Mouse (Mus musculus): ENCODE results near the gene Slco6d1. TPM values are rescaled to one million over a fixed set of nuclear protein-coding genes. Genes with fewer than 3 reads are reported as not detected.
"Not testable (repeated sequence)": the region's sequence is repeated elsewhere in the genome, so short reads cannot be mapped to it uniquely, and the experiment has no call there.

The Slco6d1 gene
- polyA plus RNA-seq, 1 experiment from 2014 or later = not detected

- H3K4me3 ChIP-seq (ENCODE audit: low read depth, low read length); ATAC-seq (ENCODE audit: low read depth); H3K27me3 ChIP-seq (replicated peaks; ENCODE audit: control insufficient read depth, insufficient read depth, low read length); H3K27ac ChIP-seq (replicated peaks; ENCODE audit: low read depth, low read length); H3K4me2 ChIP-seq (ENCODE audit: low read depth, low read length); H3K4me1 ChIP-seq (ENCODE audit: control insufficient read depth, insufficient read depth, low read length); H3K36me3 ChIP-seq (ENCODE audit: control insufficient read depth, insufficient read depth, low read length); H3K9ac ChIP-seq (ENCODE audit: low read depth, low read length); DNase-seq (ENCODE audit: low spot score); H3K9me3 ChIP-seq (ENCODE audit: control insufficient read depth, low read length): not testable (repeated sequence)
- 96% methylated on average over 1 of the region's 2 CpGs for WGBS
Observed at GRCm38 (mm10) chr1:98528368-98528767, 107.4 kb downstream of the Slco6d1 start.

- no peaks in the 10 kb centered on the region for H3K4me1 ChIP-seq (ENCODE audit: control insufficient read depth, insufficient read depth, low read length)
- no peaks in the 10 kb centered on the region for H3K36me3 ChIP-seq (ENCODE audit: control insufficient read depth, insufficient read depth, low read length)
- no peak overlapping the region for H3K9ac ChIP-seq (ENCODE audit: low read depth, low read length)
- H3K9me3 ChIP-seq (ENCODE audit: control insufficient read depth, low read length) = no peaks in the 10 kb centered on the region
- no peak overlapping the region for H3K4me2 ChIP-seq (ENCODE audit: low read depth, low read length)
- 65% methylated on average over 2 of the region's 2 CpGs for WGBS
- no peak overlapping the region for H3K4me3 ChIP-seq (ENCODE audit: low read depth, low read length)
- DNase-seq (ENCODE audit: low spot score) (no peak), ATAC-seq (ENCODE audit: low read depth) (no peak)
- no peak overlapping the region for H3K27ac ChIP-seq (replicated peaks; ENCODE audit: low read depth, low read length)
- H3K27me3 ChIP-seq (replicated peaks; ENCODE audit: control insufficient read depth, insufficient read depth, low read length) = no peaks in the 10 kb centered on the region
Observed at GRCm38 (mm10) chr1:98545372-98545771, 124.4 kb downstream of the Slco6d1 start.

- Histone ChIP-seq H3K9ac (ENCODE audit: low read depth, low read length) (no peak overlapping the region), H3K4me2 (ENCODE audit: low read depth, low read length) (no peak overlapping the region), H3K36me3 (ENCODE audit: control insufficient read depth, insufficient read depth, low read length) (no peaks in the 10 kb centered on the region), H3K4me1 (ENCODE audit: control insufficient read depth, insufficient read depth, low read length) (no peaks in the 10 kb centered on the region), H3K27me3 (replicated peaks; ENCODE audit: control insufficient read depth, insufficient read depth, low read length) (no peaks in the 10 kb centered on the region), H3K9me3 (ENCODE audit: control insufficient read depth, low read length) (no peaks in the 10 kb centered on the region), H3K27ac (replicated peaks; ENCODE audit: low read depth, low read length) (no peak overlapping the region), H3K4me3 (ENCODE audit: low read depth, low read length) (no peak overlapping the region)
- 66% methylated on average over 2 of the region's 2 CpGs for WGBS
- ATAC-seq (ENCODE audit: low read depth) (no peak), DNase-seq (ENCODE audit: low spot score) (no peak)
Observed at GRCm38 (mm10) chr1:98554388-98554787, 133.5 kb downstream of the Slco6d1 start.

GRCm38 (mm10) chr1:98565701-98566100 lies 144.8 kb downstream of the Slco6d1 start:
- Histone ChIP-seq H3K4me2 (ENCODE audit: low read depth, low read length) (no peak overlapping the region), H3K36me3 (ENCODE audit: control insufficient read depth, insufficient read depth, low read length) (no peaks in the 10 kb centered on the region), H3K27me3 (replicated peaks; ENCODE audit: control insufficient read depth, insufficient read depth, low read length) (no peaks in the 10 kb centered on the region), H3K9me3 (ENCODE audit: control insufficient read depth, low read length) (no peaks in the 10 kb centered on the region), H3K27ac (replicated peaks; ENCODE audit: low read depth, low read length) (no peak overlapping the region), H3K4me1 (ENCODE audit: control insufficient read depth, insufficient read depth, low read length) (no peaks in the 10 kb centered on the region), H3K4me3 (ENCODE audit: low read depth, low read length) (no peak overlapping the region), H3K9ac (ENCODE audit: low read depth, low read length) (no peak overlapping the region)
- no peak for DNase-seq (ENCODE audit: low spot score)
- ATAC-seq (ENCODE audit: low read depth) = no peak

Small RNA genes lying within 50 kb of the gene (microRNA-seq; reads per million reads assigned to microRNA genes)
- not detected for gene Gm26134 (ENCODE audit: borderline number of aligned reads)

Measured in embryonic facial prominence, embryonic 14.5 days (tissue).